Mouse (Mus musculus) limb, embryonic 12.5 days (tissue): Measurements from ENCODE around the gene Pik3r2. TPM values are rescaled to one million over a fixed set of nuclear protein-coding genes. Genes with fewer than 3 reads are reported as not detected.

Source experiments
- ATAC-seq: fragments of 200-750 bp; cut with Nextera tagmentation; 2 replicates; pipeline ENCODE4 v1.8.0; 2017; ENCODE audit warnings: low read depth, moderate TSS enrichment; ENCODE audit not compliant: insufficient number of reproducible peaks, insufficient read depth, low FRiP score, low TSS enrichment
- H3K27ac ChIP-seq: fragments of 300-500 bp; sonication (generic); 2 replicates; pipeline ENCODE4 v1.5.1; 2016; ENCODE audit warnings: mild to moderate bottlenecking, moderate library complexity
- H3K27me3 ChIP-seq: fragments of 300-500 bp; sonication (generic); 2 replicates; pipeline ENCODE4 v1.6.1; 2016; ENCODE audit warnings: mild to moderate bottlenecking, moderate library complexity
- H3K36me3 ChIP-seq: fragments of 300-500 bp; sonication (generic); 2 replicates; pipeline ENCODE4 v1.6.1; 2016; ENCODE audit warnings: mild to moderate bottlenecking, moderate library complexity
- H3K4me1 ChIP-seq: fragments of 300-500 bp; sonication (generic); replicated peaks from 2 replicates; pipeline ENCODE4 v1.6.1; 2016
- H3K4me2 ChIP-seq: fragments of 300-500 bp; sonication (generic); 2 replicates; pipeline ENCODE4 v1.6.1; 2016; ENCODE audit warnings: mild to moderate bottlenecking, moderate library complexity
- H3K4me3 ChIP-seq: fragments of 300-500 bp; sonication (generic); replicated peaks from 2 replicates; pipeline ENCODE4 v1.5.1; 2016; ENCODE audit warnings: mild to moderate bottlenecking
- H3K9ac ChIP-seq: fragments of 300-500 bp; sonication (generic); replicated peaks from 2 replicates; pipeline ENCODE4 v1.6.1; 2016; ENCODE audit warnings: mild to moderate bottlenecking, moderate library complexity
- H3K9me3 ChIP-seq: fragments of 300-500 bp; sonication (generic); 2 replicates; pipeline ENCODE4 v1.6.1; 2016; ENCODE audit warnings: mild to moderate bottlenecking, moderate library complexity
- WGBS: fragments of 180-500 bp; shearing (Covaris S2); methylation state at CpG from one replicate; pipeline ENCODE4 v1.1.7; 2016; 5-methylcytosine and 5-hydroxymethylcytosine counted together
- polyA plus RNA-seq: library from polyadenylated mRNA; unstranded; fragments of >200 nt; fragmentation: Nextera tagmentation; extraction: Ambion mirVana; gene quantifications from 2 replicates; pipeline ENCODE4 v1.2.1, GENCODE M21; 2016

The Pik3r2 gene
- polyA plus RNA-seq, 1 experiment from 2014 or later = 80.2 TPM

- ATAC-seq = no peak
- 92% methylated on average over 13 of the region's 13 CpGs for WGBS
These were observed 11.8 kb downstream of the Pik3r2 start for GRCm38 (mm10) chr8:70764676-70765075.

GRCm38 (mm10) chr8:70764026-70764425 lies 12.5 kb downstream of the Pik3r2 start:
- H3K4me1 ChIP-seq = peaks cover 28% of the 10 kb centered on the region
- H3K9ac ChIP-seq = no peak overlapping the region

More at GRCm38 (mm10) chr8:70764676-70765075, 11.8 kb downstream of the Pik3r2 start:
- H3K9ac ChIP-seq = no peak overlapping the region
- peaks cover 21% of the 10 kb centered on the region for H3K36me3 ChIP-seq
- H3K4me3 ChIP-seq = no peak overlapping the region
- H3K9me3 ChIP-seq = no peaks in the 10 kb centered on the region
- H3K27me3 ChIP-seq = no peaks in the 10 kb centered on the region
- H3K4me1 ChIP-seq = peaks cover 23% of the 10 kb centered on the region
- H3K4me2 ChIP-seq = no peak overlapping the region
- no peak overlapping the region for H3K27ac ChIP-seq

GRCm38 (mm10) chr8:70763354-70763753 lies 13.2 kb downstream of the Pik3r2 start:
- H3K9me3 ChIP-seq = no peaks in the 10 kb centered on the region
- H3K27me3 ChIP-seq = no peaks in the 10 kb centered on the region
- H3K36me3 ChIP-seq = peaks cover 13% of the 10 kb centered on the region
- WGBS = 4% methylated on average over 3 of the region's 3 CpGs
- H3K27ac ChIP-seq = no peak overlapping the region
- H3K9ac ChIP-seq = no peak overlapping the region
- no peak overlapping the region for H3K4me3 ChIP-seq
- peaks cover 30% of the 10 kb centered on the region for H3K4me1 ChIP-seq
- ATAC-seq = no peak
- H3K4me2 ChIP-seq = no peak overlapping the region

More at GRCm38 (mm10) chr8:70764026-70764425, 12.5 kb downstream of the Pik3r2 start:
- Histone ChIP-seq H3K27ac (no peak overlapping the region), H3K4me3 (no peak overlapping the region), H3K4me2 (no peak overlapping the region), H3K27me3 (no peaks in the 10 kb centered on the region), H3K36me3 (peaks cover 16% of the 10 kb centered on the region), H3K9me3 (no peaks in the 10 kb centered on the region)
- no peak for ATAC-seq
- WGBS = 86% methylated on average over 8 of the region's 8 CpGs

GRCm38 (mm10) chr8:70762118-70762517 lies 14.4 kb downstream of the Pik3r2 start:
- WGBS = 82% methylated on average over 1 of the region's 1 CpGs
- no peak overlapping the region for H3K4me3 ChIP-seq
- H3K36me3 ChIP-seq = peaks cover 16% of the 10 kb centered on the region
- no peak overlapping the region for H3K9ac ChIP-seq
- H3K27me3 ChIP-seq = no peaks in the 10 kb centered on the region
- H3K4me1 ChIP-seq = peaks cover 30% of the 10 kb centered on the region
- no peak overlapping the region for H3K27ac ChIP-seq
- no peaks in the 10 kb centered on the region for H3K9me3 ChIP-seq
- no peak overlapping the region for H3K4me2 ChIP-seq
- no peak for ATAC-seq

GRCm38 (mm10) chr8:70760775-70761406 lies 15.6 kb downstream of the Pik3r2 start, which contains the start of gene Mpv17l2:
Mpv17l2 (minus strand) TSS chr8:70760946.
- peak within 1 kb of the TSS; percentile 74 for H3K9ac ChIP-seq
- H3K4me1 ChIP-seq = peaks cover 19% of the 10 kb centered on the region
- peak within 1 kb of the TSS; percentile 68 for H3K4me3 ChIP-seq
- H3K36me3 ChIP-seq = peaks cover 26% of the 10 kb centered on the region
- peak within 1 kb of the TSS; percentile 98 for H3K4me2 ChIP-seq
- no peaks in the 10 kb centered on the region for H3K9me3 ChIP-seq
- ATAC-seq = peak; percentile 95
- no peaks in the 10 kb centered on the region for H3K27me3 ChIP-seq
- peak within 1 kb of the TSS; percentile 56 for H3K27ac ChIP-seq
- WGBS = under 1% methylated on average over 55 of the region's 55 CpGs

- Histone ChIP-seq H3K4me1 (peaks cover 20% of the 10 kb centered on the region), H3K4me2 (peak overlapping the region; percentile 98), H3K27ac (peak overlapping the region; percentile 56), H3K27me3 (no peaks in the 10 kb centered on the region), H3K4me3 (peak overlapping the region; percentile 68), H3K9me3 (no peaks in the 10 kb centered on the region), H3K9ac (peak overlapping the region; percentile 74), H3K36me3 (peaks cover 26% of the 10 kb centered on the region)
- WGBS = 1% methylated on average over 22 of the region's 22 CpGs
- ATAC-seq = no peak
These were observed 16.2 kb downstream of the Pik3r2 start for GRCm38 (mm10) chr8:70760350-70760749.

- Histone ChIP-seq H3K4me3 (no peak overlapping the region), H3K9ac (0 out of 2 replicates have a peak overlapping the region, but pooled peaks have one; percentile 8)
- 69% methylated on average over 19 of the region's 19 CpGs for WGBS
These were observed 17.6 kb downstream of the Pik3r2 start for GRCm38 (mm10) chr8:70758616-70759561.

GRCm38 (mm10) chr8:70758308-70758615 lies 18.3 kb downstream of the Pik3r2 start:
- H3K27me3 ChIP-seq = no peaks in the 10 kb centered on the region
- no peaks in the 10 kb centered on the region for H3K9me3 ChIP-seq
- H3K4me2 ChIP-seq = no peak overlapping the region
- 84% methylated on average over 7 of the region's 7 CpGs for WGBS
- H3K36me3 ChIP-seq = peaks cover 26% of the 10 kb centered on the region
- H3K27ac ChIP-seq = no peak overlapping the region
- no peak overlapping the region for H3K4me3 ChIP-seq
- H3K9ac ChIP-seq = no peak overlapping the region
- ATAC-seq = no peak
- H3K4me1 ChIP-seq = peaks cover 35% of the 10 kb centered on the region

More at GRCm38 (mm10) chr8:70758616-70759561, 17.6 kb downstream of the Pik3r2 start:
- Histone ChIP-seq H3K27ac (no peak overlapping the region), H3K9me3 (no peaks in the 10 kb centered on the region), H3K36me3 (peaks cover 26% of the 10 kb centered on the region), H3K4me1 (peaks cover 28% of the 10 kb centered on the region), H3K27me3 (no peaks in the 10 kb centered on the region), H3K4me2 (no peak overlapping the region)
- ATAC-seq = no peak

- H3K36me3 ChIP-seq = peaks cover 26% of the 10 kb centered on the region
- no peak for ATAC-seq
- 76% methylated on average over 22 of the region's 22 CpGs for WGBS
- no peak overlapping the region for H3K4me3 ChIP-seq
- no peak overlapping the region for H3K27ac ChIP-seq
- peaks cover 40% of the 10 kb centered on the region for H3K4me1 ChIP-seq
- H3K4me2 ChIP-seq = no peak overlapping the region
- H3K9me3 ChIP-seq = no peaks in the 10 kb centered on the region
- H3K9ac ChIP-seq = no peak overlapping the region
- H3K27me3 ChIP-seq = no peaks in the 10 kb centered on the region
These were observed 18.8 kb downstream of the Pik3r2 start for GRCm38 (mm10) chr8:70757523-70758307.

- Histone ChIP-seq H3K9me3 (no peaks in the 10 kb centered on the region), H3K4me1 (peaks cover 47% of the 10 kb centered on the region), H3K27ac (no peak overlapping the region), H3K4me3 (no peak overlapping the region), H3K4me2 (no peak overlapping the region), H3K36me3 (peaks cover 26% of the 10 kb centered on the region), H3K27me3 (no peaks in the 10 kb centered on the region), H3K9ac (no peak overlapping the region)
- WGBS = 92% methylated on average over 6 of the region's 6 CpGs
- no peak for ATAC-seq
These were observed 20.0 kb downstream of the Pik3r2 start for GRCm38 (mm10) chr8:70756476-70757040.
